Mouse (Mus musculus) small intestine, adult 2 months (tissue): ENCODE results near the gene Plscr4. TPM values are rescaled to one million over a fixed set of nuclear protein-coding genes. Genes with fewer than 3 reads are reported as not detected.

Experiments
- H3K27ac ChIP-seq: fragments of 200-500 bp; 2 replicates; pipeline ENCODE4 v1.5.1; 2012; ENCODE audit warnings: low read depth, low read length, control low read depth, inconsistent platforms; ENCODE audit not compliant: insufficient read depth
- H3K27me3 ChIP-seq: fragments of 200-500 bp; 2 replicates; pipeline ENCODE4 v1.6.1; 2012; ENCODE audit warnings: mild to moderate bottlenecking, moderate library complexity, low read length, inconsistent platforms; ENCODE audit not compliant: control insufficient read depth, insufficient read depth
- H3K36me3 ChIP-seq: fragments of 200-500 bp; 2 replicates; pipeline ENCODE4 v1.6.1; 2012; ENCODE audit warnings: mild to moderate bottlenecking, low read length, control low read depth, inconsistent platforms; ENCODE audit not compliant: control insufficient read depth, insufficient read depth
- H3K4me1 ChIP-seq: fragments of 200-500 bp; 2 replicates; pipeline ENCODE4 v1.6.1; 2012; ENCODE audit warnings: low read length, inconsistent platforms, mixed read lengths; ENCODE audit not compliant: control insufficient read depth, insufficient read depth, insufficient read length
- H3K4me3 ChIP-seq: fragments of 200-500 bp; 2 replicates; pipeline ENCODE4 v1.5.1; 2012; ENCODE audit warnings: low read depth, mild to moderate bottlenecking, control low read depth, inconsistent platforms, low read length, moderate library complexity
- CTCF ChIP-seq: fragments of 200-500 bp; IDR thresholded peaks from 2 replicates; pipeline ENCODE4 v1.5.1; 2012; ENCODE audit warnings: low read depth, mild to moderate bottlenecking, control low read depth, inconsistent platforms, low read length, moderate library complexity, mixed read lengths; ENCODE audit not compliant: insufficient replicate concordance, insufficient read length; ENCODE audit errors: extremely low read depth
- POLR2A ChIP-seq: fragments of 200-500 bp; IDR thresholded peaks from 2 replicates; pipeline ENCODE4 v1.6.1; 2012; ENCODE audit warnings: low read depth, mild to moderate bottlenecking, control low read depth, inconsistent platforms, low read length, moderate library complexity
- WGBS: fragments of 180-500 bp; shearing (Covaris S2); methylation state at CpG from one replicate; pipeline ENCODE4 v1.1.7; 2018; 5-methylcytosine and 5-hydroxymethylcytosine counted together
- polyA plus RNA-seq: library from polyadenylated mRNA; depleted of rRNA; stranded (reverse); fragments of >200 nt; gene quantifications from 2 replicates; pipeline ENCODE4 v1.2.3, GENCODE M21; 2012

The Plscr4 gene
- polyA plus RNA-seq, 1 experiment = 1.1 TPM

DNA sequence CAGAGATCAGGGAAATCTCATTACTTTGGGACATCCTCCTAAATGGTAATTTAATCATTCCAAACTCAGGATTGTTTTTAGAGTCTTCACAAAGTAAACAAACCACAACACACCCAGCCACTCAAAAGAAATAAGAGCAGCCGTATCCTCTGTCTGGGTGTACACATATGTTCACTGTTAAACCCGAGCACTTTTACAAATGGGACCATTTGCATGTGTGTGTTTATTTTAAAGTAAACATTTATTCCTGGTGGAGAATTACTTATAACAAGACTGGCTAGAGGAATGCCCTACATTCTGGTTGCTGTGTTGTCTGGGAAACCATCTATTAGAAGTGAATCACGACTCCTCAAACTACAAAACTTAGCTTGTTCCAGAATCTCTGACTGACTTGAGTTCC is 47.1 kb downstream of the Plscr4 start:
- H3K27ac ChIP-seq = no peak overlapping the region
- no peaks in the 10 kb centered on the region for H3K27me3 ChIP-seq
- H3K36me3 ChIP-seq = no peaks in the 10 kb centered on the region
- no peak overlapping the region for H3K4me3 ChIP-seq
- H3K4me1 ChIP-seq = no peaks in the 10 kb centered on the region
- 67% methylated on average over 3 of the region's 3 CpGs for WGBS
- no peak for TF ChIP-seq POLR2A
- TF ChIP-seq CTCF = no peak

DNA sequence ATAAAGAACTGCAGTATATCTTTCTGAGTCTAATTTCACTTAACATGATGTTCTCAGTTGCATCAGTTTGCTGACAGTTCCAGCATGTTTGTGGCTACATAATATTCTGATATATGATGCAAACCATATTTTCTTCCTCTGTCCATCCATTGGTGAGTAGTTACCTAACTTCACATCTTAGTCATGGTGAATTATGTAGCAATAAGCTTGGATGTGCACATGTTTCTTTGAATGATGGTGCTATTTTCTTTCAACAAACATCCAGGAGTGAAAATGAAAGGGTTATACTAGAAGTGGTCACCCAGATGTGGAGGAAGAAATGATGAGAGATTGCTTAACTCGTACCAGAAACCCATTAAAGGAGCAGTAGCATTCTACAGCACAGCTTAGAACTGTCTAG is 47.7 kb downstream of the Plscr4 start:
- no peaks in the 10 kb centered on the region for H3K4me1 ChIP-seq
- H3K4me3 ChIP-seq = no peak overlapping the region
- WGBS = 52% methylated on average over 1 of the region's 1 CpGs
- no peaks in the 10 kb centered on the region for H3K27me3 ChIP-seq
- H3K27ac ChIP-seq = no peak overlapping the region
- H3K36me3 ChIP-seq = no peaks in the 10 kb centered on the region
- TF ChIP-seq CTCF = no peak
- no peak for TF ChIP-seq POLR2A

DNA sequence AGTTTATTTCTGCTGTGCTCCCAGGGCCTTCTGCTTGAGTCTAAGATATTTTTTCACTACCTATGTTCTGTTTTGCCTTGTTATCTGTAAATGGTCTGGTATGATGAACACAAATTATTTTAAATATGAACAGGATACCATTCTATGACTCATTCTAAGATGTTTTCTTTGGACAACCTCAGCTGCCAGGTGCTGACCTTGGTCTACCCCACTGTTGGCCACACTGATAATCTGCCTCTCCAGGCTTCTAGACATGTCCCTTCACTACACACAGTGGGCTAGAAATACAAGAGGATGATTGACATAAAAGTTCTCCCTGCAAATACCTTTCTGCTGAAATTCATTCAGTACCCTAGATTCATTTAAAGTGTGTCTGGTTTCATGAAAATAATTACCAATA is 54.5 kb downstream of the Plscr4 start:
- Histone ChIP-seq H3K36me3 (no peaks in the 10 kb centered on the region), H3K27ac (no peak overlapping the region), H3K27me3 (no peaks in the 10 kb centered on the region), H3K4me1 (no peaks in the 10 kb centered on the region), H3K4me3 (no peak overlapping the region)
- TF ChIP-seq CTCF (no peak), POLR2A (no peak)

- Histone ChIP-seq H3K36me3 (no peaks in the 10 kb centered on the region), H3K4me1 (no peaks in the 10 kb centered on the region), H3K27ac (no peak overlapping the region), H3K4me3 (no peak overlapping the region), H3K27me3 (no peaks in the 10 kb centered on the region)
- 96% methylated on average over 12 of the region's 12 CpGs for WGBS
- TF ChIP-seq CTCF (no peak), POLR2A (no peak)
These were observed 59.9 kb downstream of the Plscr4 start for GRCm38 (mm10) chr9:92517036-92517435.

DNA sequence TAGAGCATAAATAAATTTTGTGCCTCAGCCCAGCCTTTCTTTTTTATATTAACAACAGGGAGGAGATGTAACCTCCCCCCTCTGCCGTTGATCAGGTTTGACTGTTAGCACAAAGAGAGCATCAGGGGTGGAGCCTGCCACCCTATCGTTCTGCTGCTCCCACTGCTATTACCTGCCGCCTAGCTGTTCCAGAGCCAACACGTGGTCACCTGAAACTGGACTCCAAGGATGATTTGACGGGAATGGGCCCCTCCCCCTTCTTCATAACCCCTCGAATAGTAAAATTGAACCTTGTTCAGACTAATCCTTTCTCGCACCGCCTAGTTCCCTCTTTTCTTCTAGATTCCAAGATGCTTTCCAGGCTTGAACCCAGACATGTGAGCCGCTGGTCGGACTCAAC is 63.6 kb downstream of the Plscr4 start:
- H3K4me1 ChIP-seq = no peaks in the 10 kb centered on the region
- TF ChIP-seq POLR2A (no peak), CTCF (no peak)
- 80% methylated on average over 10 of the region's 10 CpGs for WGBS
- no peaks in the 10 kb centered on the region for H3K36me3 ChIP-seq
- no peaks in the 10 kb centered on the region for H3K27me3 ChIP-seq
- H3K27ac ChIP-seq = no peak overlapping the region
- H3K4me3 ChIP-seq = no peak overlapping the region

- H3K27ac ChIP-seq = no peak overlapping the region
- 43% methylated on average over 4 of the region's 4 CpGs for WGBS
These were observed 67.3 kb downstream of the Plscr4 start for GRCm38 (mm10) chr9:92524506-92524905.

GRCm38 (mm10) chr9:92530055-92530454 is 72.9 kb downstream of the Plscr4 start:
- TF ChIP-seq POLR2A (no peak), CTCF (no peak)
- Histone ChIP-seq H3K4me1 (no peaks in the 10 kb centered on the region), H3K27ac (no peak overlapping the region), H3K36me3 (no peaks in the 10 kb centered on the region), H3K4me3 (no peak overlapping the region), H3K27me3 (no peaks in the 10 kb centered on the region)
- WGBS = 89% methylated on average over 3 of the region's 3 CpGs

More at GRCm38 (mm10) chr9:92524506-92524905, 67.3 kb downstream of the Plscr4 start:
- Histone ChIP-seq H3K4me1 (no peaks in the 10 kb centered on the region), H3K27me3 (no peaks in the 10 kb centered on the region), H3K36me3 (no peaks in the 10 kb centered on the region), H3K4me3 (no peak overlapping the region)
- TF ChIP-seq POLR2A (no peak), CTCF (no peak)

DNA sequence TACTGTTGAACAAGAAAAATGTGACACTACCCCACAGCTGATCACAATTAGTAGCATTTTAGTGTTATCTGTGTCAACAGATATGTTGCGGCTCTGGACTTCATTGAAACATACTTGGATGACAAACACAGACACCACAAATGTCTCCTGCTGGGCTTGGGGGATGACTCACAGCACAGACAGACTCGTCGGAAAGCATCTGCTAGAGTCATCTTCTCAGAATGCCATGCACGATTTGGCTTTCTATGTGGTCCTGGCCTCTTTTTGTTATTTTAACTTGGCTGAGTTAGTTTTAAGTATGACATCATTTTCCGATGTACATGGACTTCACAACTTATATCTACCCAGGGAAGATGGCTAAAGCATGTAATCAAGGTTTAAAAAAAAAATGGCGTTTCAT is 80.6 kb downstream of the Plscr4 start:
- WGBS = 75% methylated on average over 6 of the region's 6 CpGs
- TF ChIP-seq POLR2A = no peak
- no peak for TF ChIP-seq CTCF

More for the DNA sequence above, 80.6 kb downstream of the Plscr4 start:
- Histone ChIP-seq H3K27me3 (peaks cover 5% of the 10 kb centered on the region), H3K4me1 (peaks cover 6% of the 10 kb centered on the region; the same call in 1 of the 2 replicates), H3K27ac (no peak overlapping the region), H3K4me3 (no peak overlapping the region), H3K36me3 (no peaks in the 10 kb centered on the region)
